Mouse (Mus musculus) heart, postnatal 0 days (tissue): Measurements from ENCODE around the gene Serping1.

ENCODE experiments used
- CTCF ChIP-seq: IDR thresholded peaks from 2 replicates; pipeline ENCODE4 v1.5.1; 2016; ENCODE audit warnings: antibody characterized with exemption, control low read depth, low read depth
- EP300 ChIP-seq: IDR thresholded peaks from 2 replicates; pipeline ENCODE4 v1.6.1; 2016; ENCODE audit warnings: antibody characterized with exemption, low read depth

DNA sequence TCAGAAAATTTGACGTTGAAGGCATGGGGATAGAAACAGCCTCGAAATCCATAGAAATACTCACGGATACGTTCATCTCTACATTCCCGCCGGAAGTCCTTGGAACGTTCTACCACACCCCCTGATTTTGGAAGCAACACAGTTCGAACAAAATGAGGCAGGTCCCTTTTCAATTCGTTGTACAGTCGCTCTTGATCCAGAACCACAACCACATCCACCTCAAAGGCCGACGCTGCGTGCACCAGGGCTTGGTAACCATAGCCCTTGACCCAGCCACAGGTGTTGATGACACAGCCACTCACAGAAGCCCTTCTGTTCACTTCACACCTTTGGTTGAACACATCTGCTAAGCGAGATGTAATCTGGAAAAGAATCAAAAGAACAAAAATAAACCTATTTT lies 51.4 kb downstream of the Serping1 start:
- TF ChIP-seq CTCF, result no peak
- TF ChIP-seq EP300, result no peak
